Mouse (Mus musculus) bone marrow, adult 2 months (tissue): ENCODE data around the gene Epn3. TPM values are rescaled to one million over a fixed set of nuclear protein-coding genes. Genes with fewer than 3 reads are reported as not detected.

ENCODE experiments used
- H3K27ac ChIP-seq: fragments of 200-500 bp; 2 replicates; pipeline ENCODE4 v1.5.1; 2012; ENCODE audit warnings: low read depth, mild to moderate bottlenecking, control low read depth, inconsistent platforms, low read length; ENCODE audit not compliant: control insufficient read depth, poor library complexity, insufficient read depth
- H3K4me1 ChIP-seq: fragments of 200-500 bp; 2 replicates; pipeline ENCODE4 v1.6.1; 2011; ENCODE audit warnings: low read length; ENCODE audit not compliant: control insufficient read depth, insufficient read depth
- H3K4me3 ChIP-seq: fragments of 200-500 bp; replicated peaks from 2 replicates; pipeline ENCODE3; 2011; ENCODE audit warnings: mild to moderate bottlenecking, low read depth, low read length, control low read depth; ENCODE audit not compliant: control insufficient read depth
- CTCF ChIP-seq: fragments of 200-500 bp; IDR thresholded peaks from 2 replicates; pipeline ENCODE4 v1.5.1; 2011; ENCODE audit warnings: low read length, control low read depth; ENCODE audit not compliant: control insufficient read depth, insufficient read depth
- POLR2A ChIP-seq: fragments of 200-500 bp; IDR thresholded peaks from 2 replicates; pipeline ENCODE4 v1.6.1; 2011; ENCODE audit warnings: low read depth, mild to moderate bottlenecking, control low read depth, low read length, borderline replicate concordance; ENCODE audit not compliant: control insufficient read depth
- WGBS: fragments of 180-500 bp; shearing (Covaris S2); methylation state at CpG from one replicate; pipeline ENCODE4 v1.1.7; 2018; 5-methylcytosine and 5-hydroxymethylcytosine counted together
- polyA plus RNA-seq: library from polyadenylated mRNA; stranded (reverse); fragments of >200 nt; gene quantifications from 2 replicates; pipeline ENCODE4 v1.2.4, GENCODE M21; 2011; ENCODE audit warnings: low replicate concordance; ENCODE audit not compliant: missing spikeins, insufficient read depth, insufficient read length

The Epn3 gene
- polyA plus RNA-seq: not detected in 2 replicates

DNA sequence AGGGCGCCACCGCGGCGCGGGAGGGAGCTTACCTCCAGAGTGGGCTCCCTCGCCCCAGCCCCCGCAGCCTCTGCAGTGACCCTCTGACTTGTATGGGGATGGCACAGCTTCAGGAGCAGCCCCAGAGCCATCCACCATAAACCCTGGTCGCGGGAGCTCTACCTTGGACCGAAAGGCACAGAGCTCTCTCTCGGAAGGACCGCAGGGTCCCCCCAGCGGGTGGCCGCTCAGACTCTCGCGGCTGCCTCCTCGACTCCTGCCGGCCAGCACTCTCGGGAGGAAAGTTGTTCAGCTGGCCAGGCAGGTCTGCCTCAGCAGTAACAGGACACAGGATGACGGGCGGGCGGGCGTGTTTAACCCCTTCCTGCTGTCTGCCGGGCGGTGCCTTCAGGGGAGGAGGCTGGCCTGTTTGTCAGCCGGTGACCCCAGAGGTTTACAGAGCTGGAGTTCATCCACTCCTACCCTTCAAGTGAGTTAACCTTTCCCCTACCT is at the start of gene Epn3:
Gene Epn3, minus strand, starts transcription at position 314 of the 492 bp plus-strand sequence.
- no peak within 1 kb of the TSS for H3K4me3 ChIP-seq
- H3K27ac ChIP-seq: no peak within 1 kb of the TSS
- H3K4me1 ChIP-seq: no peaks in the 10 kb centered on the region
- TF ChIP-seq CTCF: no peak
- WGBS: 4% methylated on average over 26 of the region's 26 CpGs

DNA sequence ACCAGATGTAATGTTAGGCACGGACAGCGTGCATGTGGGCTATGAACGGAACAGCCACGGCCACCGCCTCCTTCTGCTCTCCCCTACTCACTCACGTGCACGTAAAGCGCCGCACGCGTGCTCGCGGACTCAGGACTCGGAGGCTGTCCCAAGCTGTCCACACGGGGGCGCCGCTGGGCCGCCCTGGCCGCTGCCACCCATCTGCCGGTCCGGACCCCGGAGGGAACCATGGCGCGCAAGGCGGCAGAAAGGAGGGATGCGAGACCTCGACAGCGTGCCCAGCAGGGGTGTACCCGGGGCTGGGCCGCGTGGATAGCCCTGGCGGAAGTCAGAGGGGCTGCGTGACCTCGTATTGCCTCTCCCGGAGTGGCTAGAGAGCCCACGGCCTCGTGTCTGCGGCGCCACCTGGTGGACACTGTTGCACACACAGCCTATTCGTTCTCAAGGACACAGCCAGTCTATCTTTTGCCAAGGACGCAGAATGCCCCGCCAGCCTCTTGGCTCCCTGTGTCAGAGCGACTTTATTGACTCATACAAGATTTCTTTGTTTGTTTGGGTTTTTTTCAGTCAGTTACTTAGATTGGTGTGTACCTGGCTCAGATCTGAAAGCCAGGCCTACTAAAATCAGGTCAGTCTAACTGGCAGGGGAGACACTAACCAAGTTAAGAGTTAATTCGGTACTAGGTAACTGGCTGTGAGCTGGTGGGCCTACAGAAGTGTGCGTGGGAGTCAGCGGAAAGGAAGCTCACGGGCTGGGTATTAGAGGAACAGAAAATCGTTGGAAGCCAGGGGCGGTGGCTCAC is 49.3 kb upstream of the Epn3 start, which contains the start of gene Rsad1:
Gene Rsad1, minus strand, starts transcription at position 368 of the 803 bp plus-strand sequence.
- WGBS: 1% methylated on average over 49 of the region's 49 CpGs

DNA sequence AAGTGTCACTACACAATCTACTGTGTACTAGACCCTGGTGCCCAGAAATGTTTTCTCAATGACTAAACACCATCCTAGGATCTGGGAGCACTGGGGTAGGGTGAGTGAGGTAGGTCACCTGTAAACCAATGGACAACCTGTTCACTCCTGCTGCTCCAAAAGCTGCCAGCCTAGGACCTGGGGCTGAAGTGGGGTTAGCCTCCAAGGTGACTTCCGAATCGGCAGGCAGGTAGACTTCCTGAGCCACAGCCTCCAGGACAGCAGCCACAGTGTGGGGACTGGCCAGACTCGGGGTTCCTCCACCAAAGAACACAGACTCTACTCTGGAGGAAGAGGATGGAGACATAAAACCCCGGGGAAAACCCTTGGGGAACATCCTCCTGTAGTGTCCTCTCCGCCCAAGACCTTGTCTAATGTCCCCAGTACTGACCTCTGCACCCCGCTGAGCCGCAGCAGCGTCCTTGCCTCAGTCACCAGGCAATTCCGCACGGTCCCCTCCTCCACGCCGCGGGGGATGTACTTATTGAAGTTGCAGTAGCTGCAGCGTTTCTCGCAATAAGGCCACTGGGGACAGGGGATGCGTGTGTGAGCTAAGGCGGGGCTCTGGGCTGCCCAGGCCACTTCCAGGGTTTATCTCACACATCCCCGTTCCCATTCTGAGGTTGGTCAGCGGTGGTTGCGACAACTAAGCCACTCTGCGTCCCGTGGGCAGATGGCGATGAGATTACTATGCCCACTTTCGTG is 48.4 kb upstream of the Epn3 start:
- TF ChIP-seq CTCF (no peak), POLR2A (no peak)
- peak overlapping the region; percentile 74 for H3K4me3 ChIP-seq
- WGBS: 4% methylated on average over 24 of the region's 24 CpGs
- H3K27ac ChIP-seq: no peak overlapping the region
- no peaks in the 10 kb centered on the region; the same call in 1 of the 2 replicates for H3K4me1 ChIP-seq

More for the DNA sequence above, 49.3 kb upstream of the Epn3 start, which contains the start of gene Rsad1:
- TF ChIP-seq CTCF (peak; percentile 88), POLR2A (peak; percentile 33; the same call in 1 of the 2 replicates)
- H3K27ac ChIP-seq: peak within 1 kb of the TSS; percentile 69
- no peaks in the 10 kb centered on the region; the same call in 1 of the 2 replicates for H3K4me1 ChIP-seq
- H3K4me3 ChIP-seq: peak within 1 kb of the TSS; percentile 74

DNA sequence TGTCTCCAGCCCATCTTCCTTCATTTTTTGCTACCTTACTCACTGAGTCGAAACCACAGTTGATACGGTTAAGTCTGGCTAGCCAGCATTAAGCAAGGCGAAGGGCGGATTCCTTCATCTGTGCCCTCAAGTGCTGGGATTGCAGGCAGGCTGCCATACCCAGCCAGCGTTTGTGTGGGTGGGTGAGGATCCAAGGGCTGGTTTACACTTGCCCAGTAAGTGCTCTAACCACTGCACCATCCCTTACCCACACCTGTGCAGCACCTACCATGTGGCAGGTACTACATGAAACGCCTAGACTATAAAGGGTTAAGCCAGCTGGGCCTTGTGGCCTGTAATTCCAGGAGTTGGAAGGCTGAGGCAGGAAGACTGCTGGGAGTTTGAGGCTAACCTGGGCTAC is 47.5 kb upstream of the Epn3 start:
- Histone ChIP-seq H3K27ac (no peak overlapping the region), H3K4me1 (no peaks in the 10 kb centered on the region; the same call in 1 of the 2 replicates), H3K4me3 (no peak overlapping the region)
- 85% methylated on average over 6 of the region's 6 CpGs for WGBS
- TF ChIP-seq POLR2A: no peak
- no peak for TF ChIP-seq CTCF

DNA sequence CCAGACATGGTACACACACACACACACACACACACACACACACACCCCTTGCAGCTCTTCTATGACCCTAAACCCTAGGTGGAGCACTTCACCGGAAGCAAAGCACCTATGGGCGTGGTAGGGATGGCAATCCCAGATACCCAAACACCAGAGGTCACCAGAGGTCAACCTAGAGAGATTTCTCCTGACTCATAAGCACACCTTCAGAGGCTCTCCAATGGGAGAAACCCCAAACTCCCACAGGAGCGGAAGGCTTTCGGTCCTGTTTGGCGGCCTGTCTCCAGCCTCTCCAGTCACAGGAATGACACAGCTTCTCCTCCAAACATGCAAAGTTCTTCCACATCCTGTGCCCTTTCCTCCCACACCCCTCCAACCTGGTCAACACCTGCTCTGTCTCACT is 46.6 kb upstream of the Epn3 start:
- 93% methylated on average over 5 of the region's 5 CpGs for WGBS
- no peak overlapping the region for H3K27ac ChIP-seq
- H3K4me3 ChIP-seq: no peak overlapping the region
- H3K4me1 ChIP-seq: no peaks in the 10 kb centered on the region; the same call in 1 of the 2 replicates
- no peak for TF ChIP-seq CTCF
- TF ChIP-seq POLR2A: no peak

DNA sequence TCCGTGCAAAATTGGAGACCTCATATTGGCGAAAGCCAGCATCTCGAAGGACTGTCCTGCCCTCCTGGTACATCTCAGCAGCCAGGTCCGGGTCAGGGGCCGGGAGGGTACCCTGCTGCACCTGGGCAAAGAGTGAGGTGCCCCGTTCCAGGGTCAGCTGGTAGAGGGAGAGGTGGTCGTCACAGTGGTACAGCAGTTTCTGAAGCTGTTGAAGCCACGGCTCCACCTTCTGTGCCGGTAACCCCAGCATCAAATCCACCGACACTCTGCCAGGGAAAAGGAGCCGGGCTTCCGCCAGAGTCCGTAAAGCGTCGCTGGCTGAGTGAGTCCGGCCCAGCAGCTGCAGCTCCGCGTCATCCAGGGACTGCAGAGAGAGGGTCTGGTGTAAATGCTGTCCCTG is 44.6 kb upstream of the Epn3 start:
- H3K4me1 ChIP-seq: no peaks in the 10 kb centered on the region; the same call in 1 of the 2 replicates
- H3K4me3 ChIP-seq: no peak overlapping the region
- TF ChIP-seq POLR2A: no peak
- TF ChIP-seq CTCF: no peak
- no peak overlapping the region for H3K27ac ChIP-seq
- 83% methylated on average over 18 of the region's 18 CpGs for WGBS

DNA sequence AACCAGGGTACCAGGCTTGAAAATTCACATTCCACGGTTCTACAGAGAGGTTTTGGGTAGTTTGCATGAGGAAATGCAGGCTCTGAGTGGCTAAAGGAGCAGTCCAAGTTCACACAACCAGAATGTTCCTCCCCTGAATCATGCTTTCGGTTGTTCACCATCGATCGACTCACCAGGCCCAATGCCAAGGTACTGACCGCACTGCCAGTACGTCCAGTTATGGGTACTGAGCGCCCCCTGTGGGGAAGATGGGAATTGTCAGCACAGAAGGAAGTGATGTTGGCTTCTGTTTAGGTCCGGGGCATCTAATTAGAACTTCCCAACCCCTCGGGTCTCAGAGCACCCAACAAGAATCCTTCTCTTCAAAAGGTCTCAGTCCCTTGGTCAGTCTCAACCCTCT is 44.2 kb upstream of the Epn3 start:
- no peak overlapping the region for H3K27ac ChIP-seq
- 8% methylated on average over 9 of the region's 9 CpGs for WGBS

DNA sequence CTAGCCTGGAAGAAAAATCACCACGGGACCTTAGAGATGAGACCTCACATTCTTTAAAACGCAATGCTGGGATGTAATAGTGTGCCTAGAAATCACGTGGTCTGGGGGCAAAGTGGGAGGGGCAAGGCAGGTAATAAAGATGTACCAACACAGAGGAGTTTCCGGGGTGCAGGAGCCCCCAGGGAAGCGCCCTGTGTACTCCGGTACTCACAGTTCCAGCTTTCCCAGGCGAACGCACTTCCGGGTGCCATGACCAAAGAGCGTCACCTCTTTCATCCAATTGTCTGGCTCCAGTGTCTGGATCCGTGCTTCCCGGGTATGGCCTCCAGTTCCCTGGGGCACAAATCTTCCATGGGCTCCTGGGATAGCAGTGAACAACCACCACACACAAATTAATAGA is 43.6 kb upstream of the Epn3 start:
- H3K4me1 ChIP-seq: no peaks in the 10 kb centered on the region; the same call in 1 of the 2 replicates
- H3K27ac ChIP-seq: no peak overlapping the region
- TF ChIP-seq POLR2A: no peak
- TF ChIP-seq CTCF: no peak
- WGBS: 82% methylated on average over 12 of the region's 12 CpGs
- no peak overlapping the region for H3K4me3 ChIP-seq

More for the DNA sequence above, 44.2 kb upstream of the Epn3 start:
- Histone ChIP-seq H3K4me3 (no peak overlapping the region), H3K4me1 (no peaks in the 10 kb centered on the region; the same call in 1 of the 2 replicates)
- no peak for TF ChIP-seq POLR2A
- TF ChIP-seq CTCF: peak; percentile 80
